Mouse (Mus musculus) testis, adult 2 months (tissue): ENCODE measurements around the gene 4930426L09Rik. TPM values are rescaled to one million over a fixed set of nuclear protein-coding genes. Genes with fewer than 3 reads are reported as not detected.

Experiments
- H3K27ac ChIP-seq: fragments of 200-500 bp; 2 replicates; pipeline ENCODE4 v1.5.1; 2012; ENCODE audit warnings: low read depth, low read length; ENCODE audit not compliant: control insufficient read depth, insufficient read depth
- H3K27me3 ChIP-seq: fragments of 200-500 bp; 2 replicates; pipeline ENCODE4 v1.6.1; 2012; ENCODE audit warnings: mild to moderate bottlenecking, low read length, moderate library complexity; ENCODE audit not compliant: control insufficient read depth, insufficient read depth
- H3K36me3 ChIP-seq: fragments of 200-500 bp; 2 replicates; pipeline ENCODE4 v1.6.1; 2012; ENCODE audit warnings: mild to moderate bottlenecking, low read length; ENCODE audit not compliant: control insufficient read depth, insufficient read depth
- H3K4me1 ChIP-seq: fragments of 200-500 bp; 2 replicates; pipeline ENCODE4 v1.6.1; 2012; ENCODE audit warnings: low read length; ENCODE audit not compliant: control insufficient read depth, insufficient read depth
- H3K4me3 ChIP-seq: fragments of 200-500 bp; 2 replicates; pipeline ENCODE4 v1.5.1; 2012; ENCODE audit warnings: low read depth, mild to moderate bottlenecking, low read length, moderate library complexity, mixed read lengths; ENCODE audit not compliant: control insufficient read depth
- CTCF ChIP-seq: fragments of 200-500 bp; IDR thresholded peaks from 2 replicates; pipeline ENCODE4 v1.5.1; 2012; ENCODE audit warnings: low read depth, mild to moderate bottlenecking, inconsistent platforms, low read length, moderate library complexity; ENCODE audit not compliant: control insufficient read depth, insufficient read depth, insufficient replicate concordance
- POLR2A ChIP-seq: fragments of 200-500 bp; IDR thresholded peaks from 2 replicates; pipeline ENCODE4 v1.6.1; 2012; ENCODE audit warnings: low read depth, mild to moderate bottlenecking, inconsistent platforms, low read length, moderate library complexity; ENCODE audit not compliant: control insufficient read depth
- polyA plus RNA-seq: library from polyadenylated mRNA; depleted of rRNA; stranded (reverse); fragments of >200 nt; gene quantifications from 2 replicates; pipeline ENCODE4 v1.2.3, GENCODE M21; 2012

Gene 4930426L09Rik
- polyA plus RNA-seq, 1 experiment: 4.2 TPM

DNA sequence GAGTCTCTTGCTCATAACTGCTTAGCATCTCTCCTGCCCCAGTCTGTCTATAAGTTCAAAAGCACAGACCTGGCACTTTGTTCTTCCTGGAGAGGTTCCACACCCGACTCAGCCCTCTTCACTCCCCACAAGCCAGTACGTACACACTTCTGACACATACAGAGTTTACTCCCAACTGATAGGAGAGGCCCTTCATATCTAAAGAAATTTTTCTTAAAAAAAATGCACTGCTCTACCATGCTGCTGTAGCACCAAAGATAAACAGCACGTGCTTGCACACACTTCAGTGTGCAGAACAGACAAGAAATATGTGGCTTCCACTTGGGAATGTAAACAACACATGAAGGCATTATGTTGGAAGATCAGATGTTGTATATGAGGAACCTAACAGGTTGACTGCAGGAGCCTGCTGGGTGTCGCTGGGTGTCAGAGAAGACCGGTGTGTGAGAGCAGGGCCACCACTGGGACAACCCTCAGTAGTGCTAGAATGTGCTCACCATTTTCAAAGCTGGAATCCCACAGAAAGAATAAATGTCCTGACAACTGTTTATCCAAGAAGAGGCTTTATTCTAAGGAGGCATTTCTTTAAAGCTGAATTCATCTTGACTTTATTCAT lies 29.0 kb upstream of the 4930426L09Rik start:
- Histone ChIP-seq H3K27ac (no peak overlapping the region), H3K4me1 (no peaks in the 10 kb centered on the region; the same call in 1 of the 2 replicates), H3K4me3 (no peak overlapping the region), H3K36me3 (no peaks in the 10 kb centered on the region), H3K27me3 (no peaks in the 10 kb centered on the region)
- TF ChIP-seq CTCF: no peak
- TF ChIP-seq POLR2A: no peak

DNA sequence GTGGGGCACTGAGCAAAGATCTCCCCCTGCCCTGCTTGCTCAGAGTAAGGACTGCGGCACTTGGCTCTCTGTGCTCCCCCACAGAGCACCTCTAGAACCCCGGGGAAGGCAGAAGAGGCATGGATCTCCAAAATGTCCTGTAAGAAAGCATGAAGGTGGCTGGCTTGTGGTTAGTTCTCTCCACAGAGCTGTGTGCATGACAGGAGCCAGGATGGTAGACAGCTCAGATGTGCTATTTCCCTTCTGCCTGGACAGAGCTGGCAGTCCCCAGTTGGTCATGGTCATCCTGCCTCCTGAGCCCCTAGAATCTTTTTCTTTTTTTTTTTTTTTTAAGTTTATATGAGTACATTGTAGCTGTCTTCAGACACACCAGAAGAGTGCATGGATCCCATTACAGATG lies 27.7 kb upstream of the 4930426L09Rik start:
- no peak overlapping the region for H3K27ac ChIP-seq
- H3K4me3 ChIP-seq: no peak overlapping the region
- TF ChIP-seq POLR2A: no peak
- TF ChIP-seq CTCF: no peak
- H3K4me1 ChIP-seq: no peaks in the 10 kb centered on the region; the same call in 1 of the 2 replicates
- no peaks in the 10 kb centered on the region for H3K27me3 ChIP-seq
- no peaks in the 10 kb centered on the region for H3K36me3 ChIP-seq

DNA sequence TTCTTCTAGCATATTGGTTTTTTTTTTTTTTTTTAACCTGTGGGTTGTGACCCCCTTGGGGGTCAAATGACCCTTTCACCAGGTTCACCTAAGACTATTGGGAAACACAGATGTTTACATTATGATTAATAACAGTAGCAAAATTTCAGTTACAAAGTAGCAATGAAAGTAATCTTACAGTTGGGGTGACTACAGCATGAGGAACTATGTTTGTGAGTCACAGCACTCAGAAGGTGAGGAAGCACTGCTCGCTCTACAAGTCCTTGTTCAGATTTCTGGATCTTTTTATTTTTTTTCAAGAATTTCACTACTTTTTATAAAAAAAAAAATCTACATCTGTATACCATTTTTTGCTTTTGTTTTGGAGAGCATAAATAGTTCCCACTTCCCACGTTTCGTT lies 26.6 kb upstream of the 4930426L09Rik start:
- TF ChIP-seq POLR2A (no peak), CTCF (no peak)
- Histone ChIP-seq H3K4me3 (no peak overlapping the region), H3K27ac (no peak overlapping the region), H3K36me3 (no peaks in the 10 kb centered on the region), H3K27me3 (no peaks in the 10 kb centered on the region), H3K4me1 (no peaks in the 10 kb centered on the region; the same call in 1 of the 2 replicates)

DNA sequence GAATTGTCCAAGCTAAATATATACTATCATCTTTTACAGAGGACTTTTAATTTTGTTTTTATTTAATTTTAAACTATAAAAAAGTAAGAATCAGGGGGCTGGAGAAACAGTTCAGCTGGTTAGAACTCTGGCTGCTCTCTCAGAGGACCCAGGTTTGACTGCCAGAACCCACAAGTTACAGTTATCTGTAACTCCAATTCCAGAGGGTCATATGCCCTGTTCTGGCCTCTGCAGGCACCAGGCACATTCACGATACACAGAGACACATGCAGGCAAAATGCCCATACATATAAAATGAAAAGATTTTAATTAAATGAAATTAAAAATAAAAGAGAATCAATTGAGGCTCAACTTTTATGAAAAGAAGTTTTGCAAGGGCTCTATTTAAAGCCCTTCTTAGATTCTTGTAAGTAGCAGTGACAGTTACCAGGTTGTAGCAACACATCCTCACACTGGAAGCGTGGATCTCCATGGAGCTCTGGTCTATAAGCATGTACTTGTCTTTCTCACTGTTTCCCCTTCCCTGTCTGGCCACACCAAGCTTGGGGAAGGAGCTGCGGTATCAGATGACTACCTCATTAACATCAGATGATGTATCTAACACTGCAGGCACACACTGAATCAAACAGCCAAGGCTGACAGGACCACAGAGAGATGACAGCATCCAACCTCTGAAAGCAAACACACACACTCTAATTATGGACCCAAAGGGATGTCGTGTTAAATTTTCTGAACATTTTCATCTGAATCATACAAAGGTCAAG lies 23.1 kb upstream of the 4930426L09Rik start:
- TF ChIP-seq CTCF (no peak), POLR2A (no peak)
- Histone ChIP-seq H3K36me3 (no peaks in the 10 kb centered on the region), H3K27me3 (no peaks in the 10 kb centered on the region), H3K27ac (no peak overlapping the region), H3K4me1 (no peaks in the 10 kb centered on the region; the same call in 1 of the 2 replicates), H3K4me3 (no peak overlapping the region)

DNA sequence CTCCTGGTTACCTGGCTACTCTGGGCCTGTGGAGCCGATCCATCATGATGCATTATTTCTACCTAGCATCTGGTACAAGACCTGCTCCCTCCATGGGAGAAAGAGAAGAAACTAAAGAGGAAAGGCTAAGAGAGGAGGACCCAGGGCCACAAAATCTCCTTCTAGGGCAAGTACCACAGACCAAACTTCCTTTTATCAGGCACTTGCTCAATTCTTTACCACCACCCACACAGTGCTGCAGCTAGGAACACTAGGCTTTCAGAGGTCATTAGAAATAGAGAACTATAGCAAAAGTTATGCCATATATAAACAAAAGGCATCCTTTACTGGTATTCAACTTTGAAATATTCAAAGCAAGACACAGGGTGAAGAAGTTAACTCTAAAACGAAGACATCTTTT lies 22.0 kb upstream of the 4930426L09Rik start:
- no peaks in the 10 kb centered on the region for H3K36me3 ChIP-seq
- no peak overlapping the region for H3K4me3 ChIP-seq
- TF ChIP-seq CTCF (no peak), POLR2A (no peak)
- H3K4me1 ChIP-seq: no peaks in the 10 kb centered on the region
- H3K27ac ChIP-seq: no peak overlapping the region
- no peaks in the 10 kb centered on the region for H3K27me3 ChIP-seq

DNA sequence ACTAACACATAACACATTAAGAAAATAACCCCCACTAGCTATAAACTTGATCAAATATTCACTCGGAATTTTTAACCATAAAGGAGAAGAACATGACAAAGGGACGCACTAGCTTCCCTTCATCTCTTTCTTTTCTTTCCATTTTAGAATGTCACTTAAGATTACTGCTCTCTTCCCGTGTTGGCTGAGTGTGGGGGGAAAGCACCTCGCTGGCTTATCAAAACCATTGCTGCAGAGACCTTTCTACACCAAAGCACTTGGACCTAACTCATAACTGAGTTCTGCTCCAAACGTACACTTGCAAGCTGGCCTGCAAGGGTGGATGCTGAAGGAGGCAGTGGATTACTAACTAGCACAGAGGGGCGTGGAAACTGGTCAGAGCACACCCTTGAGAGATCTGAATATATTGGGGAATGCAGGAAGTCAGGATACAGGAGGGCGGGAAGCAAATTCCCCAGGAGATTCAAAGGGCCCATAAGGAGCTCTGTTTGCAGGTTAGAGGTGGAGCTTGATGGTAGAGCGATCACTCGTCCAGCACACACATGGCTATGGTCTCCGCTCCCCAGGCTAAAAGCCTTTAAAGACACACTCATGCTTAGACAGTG lies 20.8 kb upstream of the 4930426L09Rik start:
- H3K27me3 ChIP-seq: no peaks in the 10 kb centered on the region
- no peak overlapping the region for H3K27ac ChIP-seq
- no peaks in the 10 kb centered on the region for H3K36me3 ChIP-seq
- no peak overlapping the region for H3K4me3 ChIP-seq
- TF ChIP-seq POLR2A (no peak), CTCF (no peak)
- no peaks in the 10 kb centered on the region for H3K4me1 ChIP-seq

DNA sequence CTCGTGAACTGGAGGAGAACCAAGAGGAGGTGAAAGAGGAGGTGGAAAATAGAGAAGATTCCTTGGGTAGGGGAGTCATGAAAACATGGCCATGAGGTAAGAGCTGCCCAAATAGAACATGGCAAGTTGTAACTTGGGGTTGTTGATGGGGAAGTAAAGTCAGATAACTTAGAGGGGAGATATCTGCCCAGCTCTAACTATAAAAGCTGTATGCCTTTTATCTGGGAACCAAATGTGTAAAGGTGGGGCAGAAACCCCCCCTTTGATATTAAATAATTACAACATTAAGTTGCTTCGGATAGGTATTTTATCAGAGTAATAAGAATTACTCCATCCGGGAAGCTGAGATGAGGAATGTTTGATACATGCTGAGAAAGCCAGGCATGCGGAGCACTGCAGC lies 19.1 kb upstream of the 4930426L09Rik start:
- Histone ChIP-seq H3K27me3 (no peaks in the 10 kb centered on the region), H3K4me3 (no peak overlapping the region), H3K4me1 (no peaks in the 10 kb centered on the region), H3K27ac (no peak overlapping the region), H3K36me3 (no peaks in the 10 kb centered on the region)
- TF ChIP-seq POLR2A (no peak), CTCF (no peak)
